Mouse (Mus musculus): ENCODE measurements at regions not wholly inside any gene's neighbourhood (a gene's known extent, or its start where the extent isn't known, plus 50 kb on each side); places are given as distances from the start of the nearest gene placed in this dataset.

DNA sequence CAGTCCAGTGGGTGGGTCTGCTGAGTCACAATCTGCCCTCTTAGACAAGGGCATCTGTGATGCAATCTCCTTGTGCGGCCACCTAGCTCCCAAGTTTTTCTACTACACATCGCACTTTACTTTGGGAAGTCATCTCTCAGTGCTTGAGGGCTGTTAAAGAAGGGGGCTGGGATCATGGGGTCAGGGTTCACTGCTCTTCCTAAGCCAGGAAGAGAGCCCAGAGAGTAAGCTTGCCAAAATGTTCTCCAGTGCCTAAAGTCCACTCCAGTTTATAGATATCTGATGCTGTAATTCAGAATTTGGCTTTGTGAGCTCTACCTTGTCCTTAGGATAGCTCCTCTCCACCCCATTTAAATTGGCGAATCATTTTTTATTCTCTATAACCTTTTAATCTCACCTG is 347.2 kb downstream of the Zfp619 start:
- no peak for DNase-seq (ENCODE audit: low read depth, low spot score)

DNA sequence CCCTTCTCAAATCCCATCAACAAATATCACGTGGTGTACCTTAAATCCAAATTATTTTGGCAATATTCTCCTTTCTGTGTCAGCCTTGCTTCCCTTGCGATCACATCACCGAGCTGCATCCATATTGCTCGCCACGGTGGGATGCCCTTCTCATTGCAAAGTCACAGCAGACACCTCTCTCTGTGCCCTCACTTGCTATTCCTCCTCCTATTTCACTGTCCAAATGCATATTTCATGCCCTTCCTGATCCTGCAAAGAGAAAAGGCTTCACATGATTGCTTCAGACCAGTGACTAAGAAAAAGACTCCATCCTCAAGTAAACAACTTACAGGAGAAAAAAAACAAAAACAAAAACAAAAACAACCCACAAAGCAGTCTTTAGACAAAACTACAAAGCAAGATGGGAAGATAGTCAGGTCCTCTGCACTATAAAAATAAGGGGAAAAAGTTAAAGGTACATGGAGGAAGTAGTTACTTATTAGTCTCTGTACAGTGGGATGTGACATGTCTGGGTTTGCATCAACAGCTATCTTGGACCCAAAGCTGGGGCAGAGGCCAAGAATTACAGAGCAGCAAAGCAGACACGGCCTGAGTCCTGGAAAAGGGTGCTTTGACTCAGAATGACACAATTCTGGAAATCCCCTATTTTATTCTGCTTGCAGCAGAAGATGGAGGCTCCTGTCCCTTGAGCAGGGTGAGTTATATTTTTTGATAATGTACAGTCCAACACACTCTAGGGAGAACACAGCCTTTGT is 349.3 kb downstream of the Zfp619 start:
- no peak for DNase-seq (ENCODE audit: low read depth, low spot score)

DNA sequence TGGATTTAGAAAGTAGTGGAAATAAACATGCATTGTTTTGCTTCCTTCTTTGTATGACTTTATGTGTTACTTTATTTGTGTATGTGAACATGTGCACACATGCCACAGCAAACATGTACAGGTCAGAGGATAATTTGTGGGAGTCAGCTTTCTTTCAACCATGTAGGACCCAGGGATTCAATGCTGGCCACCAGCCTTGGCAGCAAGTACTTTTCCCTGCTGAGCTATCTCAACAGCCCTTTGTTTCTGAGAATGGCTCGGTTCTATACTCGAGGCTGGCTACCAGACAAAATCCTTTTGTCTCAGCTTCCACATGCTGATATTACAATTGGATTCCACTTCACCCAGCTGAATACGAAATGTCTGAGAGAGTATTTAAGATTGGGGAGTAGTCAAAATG is 349.9 kb downstream of the Zfp619 start:
- DNase-seq (ENCODE audit: low read depth, low spot score), result no peak

DNA sequence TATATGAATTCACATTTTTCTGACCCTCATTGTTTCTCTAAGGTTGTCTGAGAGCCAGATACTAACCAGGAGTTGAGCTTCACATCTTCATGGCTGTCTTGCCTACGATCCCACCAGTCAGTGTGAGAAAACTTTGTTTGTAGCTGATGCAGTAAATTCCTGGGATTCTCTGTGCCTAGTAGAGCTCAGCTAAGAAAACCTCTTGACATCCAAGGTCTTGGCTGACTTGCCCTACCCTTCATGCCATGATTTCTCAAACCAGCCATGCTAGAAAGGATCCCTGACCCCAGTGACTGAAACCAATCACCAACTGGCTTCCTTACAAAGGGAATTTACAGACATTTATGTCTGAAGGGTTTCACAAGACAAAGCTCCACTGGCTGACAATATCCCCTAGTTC is 364.5 kb downstream of the Zfp619 start:
- no peak for DNase-seq (ENCODE audit: low read depth, low spot score)

DNA sequence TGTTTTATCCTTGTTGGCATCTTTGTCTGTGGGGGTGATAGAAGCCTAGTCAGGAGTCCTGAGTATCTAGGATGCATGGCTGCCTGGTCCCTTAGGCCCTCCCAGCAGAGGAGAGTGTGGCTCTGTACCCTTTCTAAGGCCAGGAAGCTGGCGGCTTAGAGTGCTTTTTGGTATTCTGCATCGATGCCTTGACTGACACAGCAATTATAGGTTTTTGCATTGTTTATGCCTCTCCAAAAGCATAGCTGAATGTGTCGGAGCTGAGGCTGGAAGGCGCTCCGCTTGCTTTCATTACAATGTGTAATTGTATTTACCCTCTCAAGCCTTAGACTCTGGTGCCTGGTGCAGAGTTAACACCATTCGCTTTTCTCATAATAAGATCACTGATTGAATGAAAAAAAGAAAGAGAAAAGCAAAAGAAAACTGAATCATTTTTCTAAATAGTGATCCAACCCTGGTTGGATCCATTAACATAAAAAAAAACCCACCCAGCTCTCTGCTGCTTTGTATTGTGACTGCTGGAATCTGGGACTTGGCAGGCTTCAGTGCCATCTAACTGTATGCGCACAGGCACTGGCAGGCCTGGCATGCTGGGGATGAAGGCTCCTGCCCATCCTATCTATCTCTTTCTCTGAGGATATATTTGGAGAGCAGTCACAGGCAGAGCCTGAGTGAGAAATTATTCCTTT is 376.8 kb downstream of the Zfp619 start:
- no peak for DNase-seq (ENCODE audit: low read depth, low spot score)

DNA sequence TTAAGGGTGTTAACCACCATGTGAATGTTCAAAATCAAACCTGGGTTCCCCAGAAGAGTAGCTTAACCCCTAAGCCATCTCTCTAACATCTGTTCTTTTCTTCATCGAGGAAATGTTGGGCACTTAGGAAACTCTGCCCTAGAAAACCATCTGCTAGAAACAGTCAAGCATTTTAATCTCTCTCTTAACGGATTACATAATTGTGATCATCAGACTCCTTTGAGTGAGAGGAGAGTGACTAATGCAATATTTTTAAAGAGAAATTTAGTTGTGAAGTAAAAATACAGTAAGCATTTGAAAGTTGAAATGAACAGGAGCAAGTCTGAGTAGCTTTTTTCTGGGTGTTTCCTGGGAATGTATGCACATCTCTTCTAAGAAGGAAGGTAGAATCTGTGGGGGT is 379.4 kb downstream of the Zfp619 start:
- DNase-seq (ENCODE audit: low read depth, low spot score), result no peak

DNA sequence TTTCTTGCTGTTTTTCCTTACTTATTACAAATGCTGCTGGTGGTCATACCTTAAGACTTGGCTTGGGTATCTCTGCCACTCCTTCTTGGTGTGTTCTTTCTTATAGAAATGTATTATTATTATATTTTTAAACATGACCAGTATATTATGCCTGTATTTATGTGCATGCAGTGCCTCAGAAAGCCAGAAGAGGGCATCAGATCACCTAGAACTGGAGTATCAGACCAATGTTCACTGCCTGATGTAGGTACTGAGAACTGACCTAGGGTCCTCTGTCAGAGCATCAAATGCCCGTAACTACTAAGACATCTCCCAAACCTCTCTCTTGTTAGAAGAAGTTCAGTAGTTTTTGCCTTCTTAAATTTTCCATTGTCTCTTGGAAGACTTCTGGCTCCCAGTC is 380.7 kb downstream of the Zfp619 start:
- DNase-seq (ENCODE audit: low read depth, low spot score), result no peak

DNA sequence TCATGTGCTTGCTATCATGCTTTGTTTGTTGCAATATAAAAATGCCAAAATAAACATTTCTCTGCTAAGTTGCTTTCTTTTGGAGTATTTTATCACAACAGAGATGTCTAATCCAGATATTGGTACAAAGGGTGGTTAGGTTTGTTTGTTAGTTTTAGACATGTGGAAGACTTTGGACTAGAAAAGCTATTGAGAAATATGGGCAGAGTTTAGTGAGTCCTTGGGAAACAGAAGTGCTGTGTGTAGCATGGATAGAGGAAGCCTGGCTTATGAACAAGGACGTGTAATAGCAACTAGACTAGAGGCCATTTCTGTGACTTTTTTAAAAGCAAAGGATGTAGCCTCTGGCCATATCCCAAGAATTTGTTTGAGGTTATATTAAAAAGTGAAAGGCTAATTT is 416.4 kb downstream of the Zfp619 start:
- no peak for DNase-seq (ENCODE audit: low read depth, low spot score)

DNA sequence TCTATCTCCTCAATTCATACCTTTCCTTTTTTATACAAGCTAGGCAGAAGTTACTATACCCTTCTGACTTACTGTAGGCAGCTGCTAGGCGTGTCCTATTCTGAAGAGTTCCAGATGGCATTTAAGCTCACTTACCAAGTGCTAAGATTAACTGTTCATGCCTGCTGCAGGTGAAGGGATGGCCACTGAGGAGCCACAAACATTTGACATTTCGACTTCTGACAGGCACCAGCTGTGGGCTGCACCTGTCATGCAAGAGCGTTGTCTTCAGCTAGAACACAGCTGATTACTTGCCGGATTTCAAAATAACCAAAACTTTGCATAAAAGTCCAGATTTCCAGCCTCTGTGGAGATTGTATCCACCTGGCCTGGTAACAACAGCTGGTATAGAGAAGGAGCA is 419.7 kb downstream of the Zfp619 start:
- DNase-seq (ENCODE audit: low read depth, low spot score), result no peak

DNA sequence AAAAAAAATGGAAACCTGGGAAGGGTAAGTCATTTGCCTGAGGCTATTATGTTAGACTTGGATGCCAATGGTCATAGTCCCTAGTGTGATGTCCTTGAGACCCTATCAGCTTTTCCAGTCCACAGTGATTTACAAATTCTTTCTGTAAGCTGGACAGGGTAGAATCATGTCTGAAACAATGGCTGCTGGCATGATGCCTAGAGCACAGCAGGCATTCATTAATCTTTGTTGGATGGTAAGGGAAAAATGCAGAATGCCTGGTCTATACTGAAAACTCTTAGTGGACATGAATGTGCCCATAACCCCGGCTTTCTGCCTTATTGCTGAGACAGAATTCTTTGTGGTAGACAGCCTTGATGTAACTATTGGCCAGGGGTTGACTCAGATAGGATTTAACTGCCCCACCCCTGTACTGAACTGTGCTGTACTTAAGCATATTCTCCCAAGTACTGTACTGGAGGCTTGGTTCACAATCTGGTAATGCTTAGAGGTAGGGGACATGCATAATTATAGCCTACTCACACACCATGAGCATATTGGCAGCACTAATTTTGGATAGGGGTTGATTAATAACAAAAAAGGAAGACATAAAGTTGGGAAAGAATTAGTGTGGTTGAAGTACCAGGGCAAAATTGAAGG is 424.8 kb downstream of the Zfp619 start:
- no peak for DNase-seq (ENCODE audit: low read depth, low spot score)

DNA sequence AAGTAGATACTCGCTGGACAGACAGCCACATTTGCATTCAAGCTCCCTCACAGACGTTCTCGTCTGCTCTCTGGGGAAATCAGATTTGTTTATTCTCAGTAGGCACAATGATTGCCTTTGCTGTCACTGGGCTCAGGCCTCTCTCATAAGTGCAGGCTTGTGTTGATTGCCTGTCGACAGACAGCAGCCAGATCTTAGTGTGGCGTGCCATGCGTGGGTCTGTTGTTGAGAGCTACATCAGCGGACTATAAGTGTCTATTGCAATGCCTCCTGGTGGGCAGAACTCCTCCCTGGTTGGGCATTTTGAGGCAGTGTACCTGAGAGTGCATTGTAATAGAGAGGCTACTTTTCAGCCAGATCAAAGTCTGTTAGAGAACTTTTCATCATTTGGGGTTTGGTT is 436.5 kb downstream of the Zfp619 start:
- DNase-seq (ENCODE audit: low read depth, low spot score), result no peak

DNA sequence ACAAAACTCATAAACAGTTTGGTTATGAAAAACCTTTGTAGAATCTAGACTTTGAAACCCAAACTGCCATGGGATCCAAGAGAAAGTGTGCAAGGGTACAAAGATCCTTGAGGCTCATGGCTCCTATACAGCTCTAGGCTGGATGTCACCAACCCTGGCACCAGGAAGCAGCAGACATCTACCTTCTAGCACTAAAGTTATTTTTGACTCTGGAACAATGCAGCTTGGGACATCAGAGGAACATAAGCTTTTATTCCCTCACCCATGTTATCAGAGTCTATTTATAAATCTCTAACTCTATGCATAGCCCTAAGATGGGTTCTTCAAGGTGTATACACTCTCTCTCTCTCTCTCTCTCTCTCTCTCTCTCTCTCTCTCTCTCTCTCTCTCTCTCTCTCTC is 437.4 kb downstream of the Zfp619 start:
- DNase-seq (ENCODE audit: low read depth, low spot score), result no peak

DNA sequence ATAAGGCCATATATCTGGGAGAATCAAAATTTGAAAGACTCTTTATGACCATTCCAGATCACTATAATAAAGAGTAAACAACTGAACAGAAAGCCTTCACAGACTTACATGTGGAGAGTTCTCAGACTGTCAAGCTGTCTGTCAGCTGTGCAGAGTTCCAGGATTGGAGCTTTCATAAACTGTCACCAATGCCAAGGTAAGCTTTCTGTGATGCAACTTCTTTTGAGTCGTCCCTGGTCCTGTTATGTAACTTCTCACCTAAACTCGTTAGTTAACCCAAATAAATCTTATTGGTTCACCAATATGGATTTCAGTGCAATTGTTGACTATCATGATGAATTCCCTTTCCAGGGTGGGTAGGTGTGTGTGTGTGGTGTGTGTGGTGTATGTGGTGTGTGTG is 460.6 kb downstream of the Zfp619 start:
- no peak for DNase-seq (ENCODE audit: low read depth, low spot score)

DNA sequence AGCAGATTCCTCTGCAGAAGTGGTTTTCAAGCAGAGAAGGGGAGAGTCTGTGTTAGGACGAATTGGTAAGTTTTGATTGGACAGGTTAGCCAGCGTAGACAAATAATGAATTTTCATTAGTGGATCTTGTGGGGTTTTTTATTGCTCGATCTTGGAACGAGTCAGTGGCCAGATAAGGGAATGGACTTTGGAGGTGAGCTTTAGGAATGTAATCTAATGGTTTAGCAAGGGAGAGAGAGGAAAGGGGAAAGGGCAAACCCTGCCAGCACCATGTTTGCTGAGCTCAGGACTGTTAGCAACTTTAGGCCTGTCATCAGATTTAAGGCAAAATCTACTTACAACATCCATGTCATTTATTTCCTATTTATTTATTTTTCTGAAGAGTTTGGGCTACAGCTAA is 464.1 kb downstream of the Zfp619 start:
- DNase-seq (ENCODE audit: low read depth, low spot score), result no peak

Data from CD4-positive helper T cell, adult 2 months (primary cell).